Mouse (Mus musculus) gastrocnemius, postnatal 36 days (tissue): Measurements from ENCODE around the gene Zfp618. TPM values are rescaled to one million over a fixed set of nuclear protein-coding genes. Genes with fewer than 3 reads are reported as not detected.

Source experiments
- DNase-seq, 2 experiments: peaks; one replicate each; pipeline ENCODE4 v3.0.0; 2022
- intact Hi-C: fragments of 180-260 bp; cut with DNase I; formaldehyde crosslinking; loops from one replicate; pipeline ENCODE4 v1.15.1; 2025
- total RNA-seq, 2 experiments: library from RNA; stranded (reverse); gene quantifications; 2 replicates each; pipeline ENCODE4 v1.2.3; 2021

Zfp618 gene
- total RNA-seq, 2 experiments from 2014 or later, result 0.27 to 0.31 TPM

GRCm38 (mm10) chr4:63060358-63060757, 95.0 kb downstream of the Zfp618 start:
- intact Hi-C loops, result no loop called here
- DNase-seq, result no peak

- DNase-seq, result no peak
- intact Hi-C loops, result no loop called here
These were observed 96.0 kb downstream of the Zfp618 start for GRCm38 (mm10) chr4:63061411-63061810.

- intact Hi-C loops, result no loop called here
- DNase-seq, result no peak
These were observed 98.0 kb downstream of the Zfp618 start for GRCm38 (mm10) chr4:63063360-63063759.

GRCm38 (mm10) chr4:63064911-63065310, 99.5 kb downstream of the Zfp618 start:
- intact Hi-C loops, result no loop called here
- no peak for DNase-seq

GRCm38 (mm10) chr4:63066796-63067195, 101.4 kb downstream of the Zfp618 start:
- intact Hi-C loops, result no loop called here
- no peak for DNase-seq

- intact Hi-C loops, result no loop called here
These were observed 102.4 kb downstream of the Zfp618 start for GRCm38 (mm10) chr4:63067822-63068221.

GRCm38 (mm10) chr4:63068499-63069175, 103.3 kb downstream of the Zfp618 start:
- no peak for DNase-seq
- intact Hi-C loops, result no loop called here

More at GRCm38 (mm10) chr4:63067822-63068221, 102.4 kb downstream of the Zfp618 start:
- no peak for DNase-seq

- intact Hi-C loops, result no loop called here
- DNase-seq, result no peak
These were observed 106.3 kb downstream of the Zfp618 start for GRCm38 (mm10) chr4:63071413-63072260.

- no peak for DNase-seq
- intact Hi-C loops, result no loop called here
These were observed 107.8 kb downstream of the Zfp618 start for GRCm38 (mm10) chr4:63073139-63073538.

- intact Hi-C loops, result no loop called here
- DNase-seq, result no peak
These were observed 113.8 kb downstream of the Zfp618 start for GRCm38 (mm10) chr4:63079159-63079558.

- intact Hi-C loops, result no loop called here
- peak in 1 of 2 experiments; percentile 7 for DNase-seq
These were observed 119.1 kb downstream of the Zfp618 start for GRCm38 (mm10) chr4:63084473-63084889.

- intact Hi-C loops, result no loop called here
- no peak for DNase-seq
These were observed 124.1 kb downstream of the Zfp618 start for GRCm38 (mm10) chr4:63089484-63089883.

GRCm38 (mm10) chr4:63091151-63091550, 125.8 kb downstream of the Zfp618 start:
- DNase-seq, result no peak
- intact Hi-C loops, result no loop called here

- no peak for DNase-seq
- intact Hi-C loops, result no loop called here
These were observed 132.2 kb downstream of the Zfp618 start for GRCm38 (mm10) chr4:63097603-63098002.

- no peak for DNase-seq
- intact Hi-C loops, result no loop called here
These were observed 135.1 kb downstream of the Zfp618 start for GRCm38 (mm10) chr4:63100478-63100877.

- no peak for DNase-seq
- intact Hi-C loops, result no loop called here
These were observed 136.7 kb downstream of the Zfp618 start for GRCm38 (mm10) chr4:63102025-63102424.

- no peak for DNase-seq
- intact Hi-C loops, result no loop called here
These were observed 140.3 kb downstream of the Zfp618 start for GRCm38 (mm10) chr4:63105651-63106050.

GRCm38 (mm10) chr4:63118639-63119437, 153.5 kb downstream of the Zfp618 start:
- intact Hi-C loops, result loop anchor here (1.0 to 5.0 kb wide), 3 partner anchors 177 to 338 kb away; no protein-coding TSS in a partner anchor
- peak; percentile 66 to 75 for DNase-seq

GRCm38 (mm10) chr4:63124861-63125466, 159.6 kb downstream of the Zfp618 start:
- DNase-seq, result no peak
- intact Hi-C loops, result no loop called here

GRCm38 (mm10) chr4:63129891-63130624, 164.7 kb downstream of the Zfp618 start:
- peak; percentile 24 for DNase-seq
- intact Hi-C loops, result no loop called here
